Mouse (Mus musculus) frontal cortex, adult 2 months (tissue): ENCODE results near the gene Sult1c1. TPM values are rescaled to one million over a fixed set of nuclear protein-coding genes. Genes with fewer than 3 reads are reported as not detected.
"Not testable (repeated sequence)": the region's sequence is repeated elsewhere in the genome, so short reads cannot be mapped to it uniquely, and the experiment has no call there.

Source experiments
- DNase-seq, 2 experiments: peaks; one replicate each; pipeline ENCODE4 v3.0.0; 2022; ENCODE audit warnings: low spot score in 1 of 2; ENCODE audit errors: extremely low spot score in 1 of 2
- polyA plus RNA-seq: library from polyadenylated mRNA; depleted of rRNA; stranded (reverse); fragments of >200 nt; gene quantifications from 2 replicates; pipeline ENCODE4 v1.2.3, GENCODE M21; 2012; rRNA removed

Gene Sult1c1
- 0.82 TPM in 1 of 2 replicates, not detected in the other for polyA plus RNA-seq

DNA sequence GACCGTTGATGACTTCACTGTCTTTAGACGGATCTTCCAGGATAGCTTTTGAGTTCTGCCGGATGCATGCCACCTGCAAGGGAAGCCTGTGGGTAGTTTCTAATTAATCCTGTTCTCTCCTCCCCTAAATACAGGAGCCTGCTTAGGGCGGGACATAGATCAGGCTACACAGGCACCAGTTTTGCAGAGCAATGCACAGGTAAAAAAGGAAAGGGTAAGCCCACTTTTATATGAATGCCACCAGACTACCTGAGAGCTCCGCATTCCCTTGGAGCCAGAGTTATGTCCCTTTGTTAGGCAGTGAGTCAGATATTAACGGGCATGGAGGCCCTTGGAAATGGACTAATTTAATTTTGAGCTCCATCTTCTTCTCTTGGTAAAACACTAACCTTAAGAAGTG is at the start of gene Sult1c1:
Sult1c1 (minus strand) TSS at position 101 of the 400 bp plus-strand sequence.
- no peak for DNase-seq

DNA sequence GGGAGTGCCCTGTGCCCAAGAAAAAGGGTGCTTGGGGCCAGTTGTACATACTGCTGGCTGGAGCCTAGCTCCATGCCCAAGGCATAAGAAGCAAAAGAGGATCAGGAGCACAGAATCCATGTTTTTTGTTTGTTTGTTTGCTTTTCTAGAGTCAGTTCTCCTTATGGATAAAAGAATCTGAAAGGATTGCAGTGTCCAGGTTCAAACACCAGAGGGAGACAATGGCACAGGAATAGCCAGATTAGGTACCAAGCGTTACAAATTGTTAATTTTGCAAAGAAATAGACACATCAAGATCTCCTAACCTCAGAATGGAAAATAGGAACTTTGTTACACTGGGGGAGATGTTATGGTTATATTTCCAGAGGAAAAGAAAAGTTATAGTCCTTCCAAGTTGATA is 23.7 kb upstream of the Sult1c1 start:
- DNase-seq, result peak; percentile 8 to 78

DNA sequence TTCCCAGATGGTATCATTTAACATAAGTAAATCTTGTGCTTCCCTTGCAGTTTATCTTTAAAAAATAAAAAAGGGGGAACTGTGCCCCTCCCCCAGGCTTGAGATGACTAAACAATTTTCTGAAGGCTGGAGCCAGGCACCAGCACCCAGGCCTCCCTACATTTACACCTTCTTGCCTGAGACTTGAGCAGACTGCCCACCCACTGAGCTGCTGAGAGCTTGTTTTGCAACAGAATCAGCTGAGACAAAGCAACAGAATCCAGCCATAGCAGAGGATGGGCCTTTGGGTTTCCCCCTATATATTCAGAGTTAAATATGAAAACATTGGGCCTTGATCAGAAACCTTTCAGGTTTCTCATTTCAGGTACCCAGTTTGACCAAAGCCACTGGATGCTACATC is 20.7 kb upstream of the Sult1c1 start:
- no peak for DNase-seq

DNA sequence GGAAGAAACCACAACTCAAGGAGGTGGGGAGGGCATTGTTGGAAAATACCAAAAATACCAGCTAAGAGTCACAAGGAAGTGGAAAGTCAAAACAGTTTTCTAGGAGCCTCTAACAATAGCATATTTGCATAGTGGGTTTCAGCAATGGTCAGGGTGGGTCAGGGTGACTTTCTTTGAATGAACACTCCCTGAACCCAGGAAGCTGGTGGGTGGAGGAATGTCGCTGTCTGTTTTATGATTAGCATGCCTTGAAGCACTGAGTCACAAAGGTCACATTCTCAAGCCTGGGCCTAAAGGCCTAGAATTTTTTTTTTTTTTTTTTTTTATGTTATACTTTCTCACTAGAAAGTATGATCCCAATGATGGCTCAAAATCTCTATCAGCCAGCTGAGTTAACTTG is 20.1 kb upstream of the Sult1c1 start:
- DNase-seq, result not testable (repeated sequence)

DNA sequence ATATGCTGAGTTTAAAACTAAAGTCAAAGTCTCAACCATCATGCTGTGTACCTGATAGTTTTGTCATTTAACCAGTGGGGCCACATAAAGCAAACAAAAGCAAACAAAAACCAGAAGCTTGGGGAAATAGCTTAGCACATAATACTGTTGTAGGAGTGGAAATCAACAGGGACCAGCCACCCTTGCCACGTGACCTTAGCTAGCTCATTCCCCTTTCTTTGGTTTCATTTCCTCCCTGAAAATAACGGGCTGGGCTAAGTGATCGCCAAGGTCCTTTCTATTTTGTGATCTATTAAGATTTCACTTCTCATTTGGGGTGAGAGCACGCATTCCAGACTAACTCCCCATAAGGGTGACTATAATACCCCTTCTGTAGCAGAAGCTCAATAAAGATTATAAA is 13.0 kb upstream of the Sult1c1 start:
- no peak for DNase-seq

DNA sequence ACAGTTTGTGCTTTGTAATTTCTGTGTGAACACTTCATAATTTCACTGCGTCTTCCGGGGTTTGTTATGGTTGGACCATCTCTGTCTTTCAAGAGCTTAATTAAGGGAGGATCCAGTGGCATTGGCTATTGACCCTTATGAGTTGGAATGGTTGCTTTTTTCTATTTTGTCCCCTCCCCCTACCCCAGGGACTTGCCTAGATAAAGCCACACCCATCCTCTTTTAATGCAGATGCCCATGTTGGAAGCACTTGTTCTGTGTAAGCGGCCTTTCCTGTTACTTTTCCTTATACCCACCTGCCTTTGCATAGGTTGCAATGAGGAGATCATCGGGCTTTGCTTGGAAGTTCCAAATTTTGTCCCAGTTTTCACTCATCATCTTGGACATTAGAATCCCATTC is 16.9 kb downstream of the Sult1c1 start:
- no peak for DNase-seq

DNA sequence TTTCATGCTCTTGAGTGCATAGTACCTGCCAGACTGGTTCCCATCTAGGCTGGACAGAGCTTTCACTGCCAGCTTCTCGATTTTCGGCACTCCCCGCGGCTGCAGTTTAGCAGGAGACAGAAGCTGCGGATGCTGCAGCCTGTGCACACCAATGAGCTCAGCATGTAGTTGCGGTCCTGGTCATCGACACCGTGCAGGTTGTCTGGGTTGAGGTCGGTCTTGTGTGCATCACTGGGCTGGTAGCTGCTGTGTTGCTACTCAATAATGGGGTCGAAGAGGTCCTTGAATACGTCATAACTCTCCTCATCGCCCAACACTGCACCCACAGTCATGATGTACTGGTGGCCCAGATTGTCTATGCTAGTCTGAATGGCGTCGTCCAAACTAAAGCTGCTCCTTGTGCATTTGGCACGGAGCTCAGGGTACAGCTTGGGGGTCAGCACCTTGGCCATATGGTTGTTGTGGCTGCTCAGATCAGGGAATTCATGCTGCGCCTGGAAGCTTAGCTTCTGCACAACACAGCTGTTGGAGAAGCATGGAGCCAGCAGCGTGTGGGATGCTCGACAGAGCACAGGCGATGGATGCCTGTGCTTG is 48.8 kb downstream of the Sult1c1 start:
- DNase-seq, result no peak

DNA sequence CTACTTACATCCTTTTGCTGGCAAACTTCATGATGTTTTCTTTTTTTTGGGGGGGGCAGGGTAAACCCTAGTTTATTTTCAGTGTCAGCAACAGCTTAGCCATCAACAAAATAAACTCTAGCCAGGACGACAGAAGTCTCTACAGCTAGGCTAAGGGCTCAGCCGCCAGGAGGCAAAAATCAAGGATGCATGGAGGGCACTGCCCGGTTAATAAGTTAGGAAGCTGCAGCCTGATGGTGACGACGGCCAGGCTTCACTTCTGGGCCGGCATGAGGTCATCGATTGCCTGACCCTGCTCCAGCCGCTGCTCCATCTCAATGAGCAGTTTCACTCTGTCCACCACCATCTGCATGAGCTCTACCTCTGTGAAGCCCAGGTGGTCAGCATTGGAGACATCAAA is 49.7 kb downstream of the Sult1c1 start:
- no peak for DNase-seq

Other genes with a start within 250 kb of the Sult1c1 start
- gene Sult1c2, start 144.3 kb downstream of the Sult1c1 start, polyA plus RNA-seq, result not detected in 2 replicates